Mouse (Mus musculus) kidney, embryonic 16.5 days (tissue): Measurements from ENCODE around the gene Galnt18. TPM values are rescaled to one million over a fixed set of nuclear protein-coding genes. Genes with fewer than 3 reads are reported as not detected.

Source experiments
- ATAC-seq: fragments of 200-750 bp; cut with Nextera tagmentation; 2 replicates; pipeline ENCODE4 v1.8.0; 2017; ENCODE audit warnings: moderate TSS enrichment; ENCODE audit not compliant: low FRiP score, low TSS enrichment
- H3K27ac ChIP-seq: fragments of 300-500 bp; sonication (generic); 2 replicates; pipeline ENCODE4 v1.5.1; 2014; ENCODE audit warnings: low read length
- H3K27me3 ChIP-seq: fragments of 300-500 bp; sonication (generic); 2 replicates; pipeline ENCODE4 v1.6.1; 2014; ENCODE audit warnings: low read length, control low read depth, mixed read lengths; ENCODE audit not compliant: insufficient read depth
- H3K36me3 ChIP-seq: fragments of 300-500 bp; sonication (generic); 2 replicates; pipeline ENCODE4 v1.6.1; 2014; ENCODE audit warnings: low read length, control low read depth, mixed read lengths; ENCODE audit not compliant: insufficient read depth
- H3K4me1 ChIP-seq: fragments of 300-500 bp; sonication (generic); 2 replicates; pipeline ENCODE4 v1.6.1; 2014; ENCODE audit warnings: low read length, control low read depth, mixed read lengths; ENCODE audit not compliant: insufficient read depth
- H3K4me2 ChIP-seq: fragments of 300-500 bp; sonication (generic); replicated peaks from 2 replicates; pipeline ENCODE4 v1.6.1; 2014; ENCODE audit warnings: low read depth, low read length
- H3K4me3 ChIP-seq: fragments of 300-500 bp; sonication (generic); 2 replicates; pipeline ENCODE4 v1.5.1; 2014; ENCODE audit warnings: mild to moderate bottlenecking, low read length
- H3K9ac ChIP-seq: fragments of 300-500 bp; sonication (generic); replicated peaks from 2 replicates; pipeline ENCODE4 v1.6.1; 2014; ENCODE audit warnings: low read length
- H3K9me3 ChIP-seq: fragments of 300-500 bp; sonication (generic); 2 replicates; pipeline ENCODE4 v1.6.1; 2016; ENCODE audit warnings: low read length, control low read depth
- WGBS: fragments of 180-500 bp; shearing (Covaris S2); extraction: QIAGEN DNeasy Blood & Tissue Kit; methylation state at CpG from one replicate; pipeline ENCODE4 v1.1.7; 2014; 5-methylcytosine and 5-hydroxymethylcytosine counted together
- polyA plus RNA-seq: library from polyadenylated mRNA; unstranded; fragments of >200 nt; fragmentation: Nextera tagmentation; extraction: Ambion mirVana; gene quantifications from 2 replicates; pipeline ENCODE4 v1.2.1, GENCODE M21; 2015

Gene Galnt18
- polyA plus RNA-seq, 1 experiment from 2014 or later = 46.4 TPM

DNA sequence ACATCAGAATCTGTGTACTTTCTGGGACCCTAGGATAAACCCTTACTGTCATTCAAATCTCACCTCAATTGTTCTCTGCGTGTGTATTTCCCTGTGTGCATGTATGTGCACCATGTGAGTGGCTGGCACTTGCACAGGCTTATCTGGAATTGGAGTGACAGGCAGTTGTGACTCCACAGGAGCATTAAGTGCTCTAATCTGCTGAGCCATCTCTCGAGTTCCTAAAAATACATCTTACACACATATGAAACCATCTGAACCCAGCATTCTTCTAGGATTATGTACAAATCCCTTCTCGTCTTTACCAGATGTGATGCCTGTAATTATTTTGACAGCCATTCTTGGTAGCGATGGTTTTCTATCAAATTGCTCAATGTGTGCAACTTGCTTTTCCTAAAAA is 121.2 kb downstream of the Galnt18 start:
- no peak for ATAC-seq
- Histone ChIP-seq H3K4me3 (no peak overlapping the region), H3K27me3 (no peaks in the 10 kb centered on the region), H3K9ac (no peak overlapping the region), H3K4me2 (no peak overlapping the region), H3K4me1 (peaks cover 5% of the 10 kb centered on the region), H3K9me3 (no peaks in the 10 kb centered on the region), H3K36me3 (no peaks in the 10 kb centered on the region), H3K27ac (no peak overlapping the region)
- 89% methylated on average over 4 of the region's 4 CpGs for WGBS

DNA sequence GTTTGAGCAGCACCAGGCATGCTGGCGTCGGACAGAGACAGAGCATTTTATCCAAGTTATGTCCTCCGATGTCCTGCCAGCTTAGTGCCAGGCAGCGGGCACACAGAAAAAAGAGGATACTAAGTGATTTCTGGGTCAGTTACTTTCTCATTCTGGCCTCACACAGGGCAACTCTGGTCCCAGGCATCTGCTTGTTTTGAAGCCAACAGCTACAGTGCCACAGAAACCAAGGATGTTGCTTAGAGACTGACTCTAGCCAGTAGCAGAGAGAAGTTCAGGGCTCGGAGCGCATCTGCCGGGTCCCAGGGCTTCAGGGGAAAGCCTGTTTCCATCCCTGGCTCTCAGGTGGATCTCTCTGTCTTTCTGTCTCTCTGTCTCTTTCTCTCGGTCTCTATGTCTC is 124.8 kb downstream of the Galnt18 start:
- Histone ChIP-seq H3K4me1 (no peaks in the 10 kb centered on the region), H3K9me3 (no peaks in the 10 kb centered on the region), H3K27ac (no peak overlapping the region), H3K4me2 (no peak overlapping the region), H3K4me3 (no peak overlapping the region), H3K36me3 (no peaks in the 10 kb centered on the region), H3K27me3 (no peaks in the 10 kb centered on the region), H3K9ac (no peak overlapping the region)
- no peak for ATAC-seq
- WGBS = 93% methylated on average over 8 of the region's 8 CpGs

DNA sequence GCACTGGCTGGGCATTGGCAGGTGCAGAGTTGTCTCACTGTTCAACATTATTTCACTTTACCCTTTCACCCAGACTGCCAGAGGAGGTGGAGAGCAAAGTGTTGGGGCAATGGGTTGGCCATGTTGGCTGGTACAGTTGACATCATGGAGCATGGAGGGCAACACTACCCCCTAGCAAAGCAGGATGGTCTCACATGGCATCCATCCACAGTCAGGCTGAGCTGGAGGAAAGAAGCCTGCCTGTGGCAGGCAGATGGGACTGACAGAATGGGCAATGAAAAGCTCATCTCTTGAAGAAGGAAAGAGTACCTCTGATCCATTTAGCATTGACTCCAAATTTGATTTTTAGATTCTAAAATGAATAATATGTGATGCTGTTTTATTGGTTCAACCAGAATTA is 125.3 kb downstream of the Galnt18 start:
- Histone ChIP-seq H3K4me2 (no peak overlapping the region), H3K27ac (no peak overlapping the region), H3K9me3 (no peaks in the 10 kb centered on the region), H3K9ac (no peak overlapping the region), H3K4me3 (no peak overlapping the region), H3K27me3 (no peaks in the 10 kb centered on the region), H3K4me1 (no peaks in the 10 kb centered on the region), H3K36me3 (no peaks in the 10 kb centered on the region)
- ATAC-seq = no peak

DNA sequence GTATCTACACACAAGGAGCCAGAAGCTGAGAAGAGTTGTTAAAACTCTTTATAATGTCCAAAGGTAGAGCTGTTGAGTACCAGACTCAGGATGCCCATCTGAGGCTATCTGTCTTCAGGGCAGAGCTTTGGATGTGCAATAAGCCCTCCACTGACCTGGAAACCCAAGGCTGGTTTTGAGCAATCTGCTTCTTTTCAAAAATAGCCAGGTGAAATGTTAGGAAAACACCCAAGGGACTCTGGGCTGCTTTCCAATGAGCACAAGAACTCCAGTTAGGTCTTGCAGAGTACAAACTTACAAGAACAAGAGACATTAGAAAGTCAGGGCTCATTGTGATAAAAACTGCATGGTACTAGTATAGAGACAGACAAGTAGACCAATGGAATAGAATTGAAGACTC is 135.4 kb downstream of the Galnt18 start:
- H3K9ac ChIP-seq = no peak overlapping the region
- H3K27me3 ChIP-seq = no peaks in the 10 kb centered on the region
- ATAC-seq = no peak
- no peaks in the 10 kb centered on the region for H3K9me3 ChIP-seq
- no peak overlapping the region for H3K4me3 ChIP-seq
- no peaks in the 10 kb centered on the region for H3K4me1 ChIP-seq
- no peak overlapping the region for H3K27ac ChIP-seq
- no peak overlapping the region for H3K4me2 ChIP-seq
- H3K36me3 ChIP-seq = no peaks in the 10 kb centered on the region

DNA sequence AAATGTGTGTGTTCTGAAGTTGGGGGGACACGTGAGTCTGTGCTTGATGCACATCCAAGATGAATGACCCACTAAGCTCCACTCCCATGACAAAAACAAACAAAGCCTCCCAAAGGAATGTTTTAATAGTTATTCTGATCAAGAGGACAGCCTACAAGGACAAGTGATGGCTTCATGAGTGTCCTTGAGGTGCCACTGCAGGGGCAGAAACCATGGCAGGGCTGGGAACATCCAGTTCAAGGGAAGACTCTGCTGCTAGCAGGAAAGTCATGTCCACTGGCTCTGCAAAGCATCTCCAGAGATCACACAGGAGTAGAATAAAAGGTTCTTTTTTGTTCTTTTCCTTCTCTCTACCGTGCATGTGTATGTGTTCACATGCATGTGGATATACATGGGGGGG is 140.9 kb downstream of the Galnt18 start:
- H3K36me3 ChIP-seq = no peaks in the 10 kb centered on the region
- ATAC-seq = no peak
- no peak overlapping the region for H3K9ac ChIP-seq
- no peak overlapping the region for H3K4me2 ChIP-seq
- WGBS = 63% methylated on average over 2 of the region's 2 CpGs
- H3K4me1 ChIP-seq = peaks cover 4% of the 10 kb centered on the region; the same call in 1 of the 2 replicates
- H3K27me3 ChIP-seq = no peaks in the 10 kb centered on the region
- H3K9me3 ChIP-seq = no peaks in the 10 kb centered on the region
- H3K27ac ChIP-seq = no peak overlapping the region
- no peak overlapping the region for H3K4me3 ChIP-seq

DNA sequence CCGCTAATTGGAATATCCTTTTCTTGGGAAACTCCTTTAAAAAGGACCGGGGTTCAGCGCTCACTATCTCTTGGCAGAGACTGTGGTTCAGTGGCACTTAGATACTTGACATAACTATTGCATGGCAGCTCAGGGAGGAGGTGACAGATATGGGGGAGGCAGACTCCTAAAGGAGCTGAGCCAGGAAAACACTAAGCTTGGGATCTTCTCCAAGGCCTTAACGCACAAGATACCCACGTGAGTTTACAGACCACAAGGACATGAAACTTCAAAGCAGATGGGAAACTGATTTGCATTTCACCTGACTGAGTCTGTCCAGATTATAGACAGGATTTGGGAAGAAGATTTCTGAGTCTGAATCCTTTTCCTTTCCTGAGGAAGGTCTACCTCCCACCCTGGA is 141.3 kb downstream of the Galnt18 start:
- H3K4me1 ChIP-seq = peaks cover 4% of the 10 kb centered on the region; the same call in 1 of the 2 replicates
- no peak for ATAC-seq
- H3K9ac ChIP-seq = no peak overlapping the region
- H3K27ac ChIP-seq = no peak overlapping the region
- H3K36me3 ChIP-seq = no peaks in the 10 kb centered on the region
- WGBS = 42% methylated on average over 5 of the region's 5 CpGs
- no peak overlapping the region for H3K4me3 ChIP-seq
- H3K4me2 ChIP-seq = no peak overlapping the region
- H3K9me3 ChIP-seq = no peaks in the 10 kb centered on the region
- no peaks in the 10 kb centered on the region for H3K27me3 ChIP-seq

DNA sequence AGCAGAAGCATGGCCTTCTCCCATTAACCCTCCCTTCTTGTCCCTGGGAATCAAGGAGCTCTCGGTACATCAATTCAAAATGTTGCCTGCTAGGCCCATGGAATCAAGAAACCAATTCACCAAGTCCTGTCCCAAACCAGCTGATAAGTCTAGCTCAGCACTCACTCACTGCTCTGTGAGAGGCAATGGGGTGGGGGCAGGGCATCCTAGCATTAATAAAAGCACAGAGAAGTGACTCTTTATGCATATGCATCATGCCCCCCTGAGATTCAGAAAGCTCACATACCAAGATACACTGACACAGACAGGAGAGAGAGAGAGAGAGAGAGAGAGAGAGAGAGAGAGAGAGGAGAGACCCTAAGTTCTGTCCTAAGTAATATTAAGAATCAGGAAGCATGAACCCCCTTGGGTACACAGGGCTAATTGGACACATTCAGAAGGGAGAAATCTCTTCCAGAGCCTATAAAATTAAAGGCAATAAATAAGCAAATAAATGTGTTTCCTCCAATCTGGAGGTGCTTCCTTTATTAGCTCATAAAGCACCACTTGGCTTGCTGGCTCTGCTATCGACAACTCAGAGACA is 141.8 kb downstream of the Galnt18 start:
- WGBS = 45% methylated on average over 2 of the region's 2 CpGs
- H3K27ac ChIP-seq = no peak overlapping the region
- no peak overlapping the region for H3K4me3 ChIP-seq
- no peaks in the 10 kb centered on the region for H3K36me3 ChIP-seq
- H3K4me1 ChIP-seq = peaks cover 4% of the 10 kb centered on the region; the same call in 1 of the 2 replicates
- no peak for ATAC-seq
- no peaks in the 10 kb centered on the region for H3K9me3 ChIP-seq
- H3K9ac ChIP-seq = no peak overlapping the region
- no peak overlapping the region for H3K4me2 ChIP-seq
- H3K27me3 ChIP-seq = no peaks in the 10 kb centered on the region

DNA sequence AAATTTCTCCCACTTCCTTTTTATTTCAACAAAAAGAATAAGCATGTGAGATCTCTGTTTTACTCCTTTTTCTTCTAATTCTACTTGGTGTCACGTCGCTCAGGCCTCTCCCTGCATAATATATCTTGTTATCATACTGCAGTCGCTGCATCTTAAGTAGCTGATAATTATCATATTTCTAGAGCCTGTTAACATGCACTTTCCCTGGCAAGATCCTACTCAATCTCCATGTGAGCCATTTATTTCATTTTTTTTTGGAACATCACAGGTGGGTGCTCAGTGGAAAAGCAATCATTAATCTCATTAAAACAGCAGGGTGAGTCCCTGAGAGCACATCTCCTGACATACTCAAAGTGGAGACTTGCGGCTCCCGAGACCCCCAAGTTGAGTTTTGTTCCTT is 143.3 kb downstream of the Galnt18 start:
- WGBS = 89% methylated on average over 5 of the region's 5 CpGs
- no peaks in the 10 kb centered on the region for H3K36me3 ChIP-seq

DNA sequence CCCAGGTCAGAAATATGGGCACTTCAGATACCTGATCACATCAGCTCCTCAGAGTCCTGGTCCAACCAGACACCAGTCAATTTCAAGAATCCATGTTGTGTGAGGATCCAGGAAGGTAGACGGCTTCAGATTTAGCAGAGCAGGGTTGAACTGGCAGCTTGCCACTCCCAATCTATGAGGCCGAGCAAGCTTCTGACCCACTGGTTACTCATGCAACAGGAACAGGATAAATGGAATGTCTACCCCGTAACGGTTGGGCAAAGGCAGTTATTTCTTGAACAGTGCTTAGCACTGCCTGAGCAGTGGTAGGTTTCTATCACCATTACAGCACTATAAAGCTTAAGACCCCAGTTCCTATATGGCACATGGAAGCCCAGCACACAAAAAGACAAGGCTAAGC is 148.5 kb downstream of the Galnt18 start:
- Histone ChIP-seq H3K9ac (no peak overlapping the region), H3K27ac (no peak overlapping the region), H3K4me3 (no peak overlapping the region), H3K9me3 (no peaks in the 10 kb centered on the region), H3K4me2 (no peak overlapping the region), H3K27me3 (no peaks in the 10 kb centered on the region), H3K4me1 (no peaks in the 10 kb centered on the region), H3K36me3 (no peaks in the 10 kb centered on the region)
- ATAC-seq = no peak
- 69% methylated on average over 4 of the region's 4 CpGs for WGBS

More for the DNA sequence above, 143.3 kb downstream of the Galnt18 start:
- Histone ChIP-seq H3K27ac (no peak overlapping the region), H3K4me1 (peaks cover 4% of the 10 kb centered on the region; the same call in 1 of the 2 replicates), H3K4me3 (no peak overlapping the region), H3K4me2 (no peak overlapping the region), H3K9me3 (no peaks in the 10 kb centered on the region), H3K9ac (no peak overlapping the region), H3K27me3 (no peaks in the 10 kb centered on the region)
- no peak for ATAC-seq

DNA sequence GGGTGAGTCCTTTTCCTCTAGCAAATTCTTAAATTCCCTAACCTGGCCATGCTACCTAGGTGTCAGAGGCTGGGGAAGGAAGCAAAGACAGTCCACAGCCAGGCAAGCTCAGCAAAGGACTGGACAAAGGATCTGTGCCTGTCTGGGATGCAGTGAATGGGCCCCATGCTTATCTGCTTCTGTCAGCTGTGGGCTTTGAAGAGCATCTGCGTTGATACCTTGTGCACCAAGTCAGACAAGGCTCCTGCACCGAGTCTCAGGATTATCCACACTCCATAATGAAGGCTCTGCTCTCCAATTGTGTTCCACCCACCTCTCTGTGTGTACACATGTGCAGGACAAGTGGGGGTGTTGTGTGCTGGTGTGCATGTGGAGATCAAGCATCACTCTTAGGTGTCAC is 153.5 kb downstream of the Galnt18 start:
- no peak for ATAC-seq
- Histone ChIP-seq H3K9me3 (no peaks in the 10 kb centered on the region), H3K4me1 (no peaks in the 10 kb centered on the region), H3K27ac (no peak overlapping the region), H3K27me3 (no peaks in the 10 kb centered on the region), H3K4me3 (no peak overlapping the region), H3K36me3 (no peaks in the 10 kb centered on the region), H3K9ac (no peak overlapping the region), H3K4me2 (no peak overlapping the region)
- 73% methylated on average over 2 of the region's 2 CpGs for WGBS
